ENCODE assay signal across 9 mouse cellular contexts in the genomic region with DNA sequence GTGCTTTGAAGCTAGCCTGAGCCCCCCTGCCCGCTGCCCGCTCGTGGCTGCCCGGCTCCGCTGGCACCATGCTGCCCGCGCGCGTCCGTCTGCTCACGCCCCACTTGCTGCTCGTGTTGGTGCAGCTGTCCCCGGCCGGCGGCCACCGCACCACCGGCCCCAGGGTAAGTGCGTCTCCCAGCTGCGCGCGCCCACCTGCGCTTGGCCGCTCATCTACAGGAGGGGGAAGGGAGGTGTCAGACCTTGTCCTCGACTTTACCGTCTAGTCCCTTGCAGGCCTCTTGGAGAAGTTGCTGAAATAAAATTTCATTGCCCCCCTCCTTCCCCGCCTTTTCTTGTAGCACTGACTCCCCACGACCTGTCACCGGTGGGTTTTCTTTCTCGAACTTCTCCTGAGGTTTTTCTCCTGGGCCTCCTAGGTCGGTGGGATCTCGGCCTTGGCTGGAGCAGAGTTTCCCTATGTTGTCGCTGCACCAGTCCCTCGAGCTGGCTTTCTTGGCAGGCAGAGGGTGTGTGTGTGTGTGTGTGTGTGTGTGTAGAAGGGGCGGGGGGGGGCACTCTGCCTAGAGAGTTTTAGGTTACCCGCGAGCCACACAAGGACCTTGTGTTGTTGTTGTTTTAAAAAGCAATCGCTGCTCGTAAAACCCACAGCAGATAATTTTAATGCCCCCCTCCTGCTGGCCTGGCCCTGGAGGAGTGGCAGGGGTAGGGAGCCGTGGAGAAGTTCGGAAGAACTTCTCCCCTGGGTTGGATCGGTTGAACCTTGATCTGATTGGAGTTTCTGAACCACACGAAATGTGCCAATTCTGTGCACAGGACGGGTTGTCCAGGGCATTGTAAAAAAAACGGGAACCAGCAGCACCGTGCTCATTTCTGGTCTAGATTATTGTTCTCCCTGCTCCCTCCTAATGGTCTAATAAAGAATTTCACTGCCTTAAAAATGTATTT. TPM values are rescaled to one million over a fixed set of nuclear protein-coding genes. Genes with fewer than 3 reads are reported as not detected.
DNase-seq lines count a peak whose midpoint lies in the region; ATAC-seq and TF ChIP-seq lines count a peak whose summit lies in the region.
"Had no signal": no experiment of that assay in that cellular context is flagged by ENCODE, and none has a peak within 500 bp of the region (broad histone marks: within the 10 kb centered on the region; RNA-seq: fewer than 3 reads in every experiment).

No protein-coding gene starts in this region.

- H3K36me3 ChIP-seq in heart, embryonic 11.5 days (ENCODE audit: control insufficient read depth, insufficient read depth, low read length), result no peaks in the 10 kb centered on the region
- peaks cover 45% of the 10 kb centered on the region for H3K36me3 ChIP-seq in E14TG2a.4 (ENCODE audit: insufficient read depth, low read length)
- H3K36me3 ChIP-seq in limb, embryonic 14.5 days (ENCODE audit: control insufficient read depth, insufficient read depth, low read length), result no peaks in the 10 kb centered on the region
- H3K36me3 ChIP-seq in stomach, embryonic 14.5 days (ENCODE audit: control insufficient read depth, insufficient read depth, low read length), result no peaks in the 10 kb centered on the region

- WGBS in heart, embryonic 11.5 days (ENCODE audit: insufficient replicate concordance), result 7% methylated on average over 45 of the region's 45 CpGs
- 1% methylated on average over 27 of the region's 45 CpGs for WGBS in limb, embryonic 14.5 days
- WGBS in stomach, embryonic 14.5 days, result 5% methylated on average over 45 of the region's 45 CpGs

- no peak for DNase-seq in heart, adult 9 months (ENCODE audit: low spot score in 2 of 2)
- DNase-seq in brain, embryonic 14.5 days (ENCODE audit: low read depth), result peak; percentile 44
- peak; percentile 14 for DNase-seq in limb, embryonic 14.5 days (ENCODE audit: low spot score)
- DNase-seq in layer of hippocampus, postnatal 25 days (ENCODE audit: extremely low spot score in 1 of 2, low spot score in 1 of 2), result no peak

- ATAC-seq in heart, embryonic 11.5 days (replicated peaks; ENCODE audit: insufficient number of reproducible peaks, low FRiP score, low TSS enrichment), result peak; percentile 42; the same call in 1 of the 2 replicates
- peak; percentile 71 for ATAC-seq in granulocyte monocyte progenitor cell, adult 5-6 weeks (replicated peaks; ENCODE audit: poor library complexity, severe bottlenecking)
- ATAC-seq in limb, embryonic 14.5 days (ENCODE audit: low FRiP score, low read depth), result peak; percentile 59
- peak; percentile 67 for ATAC-seq in stomach, embryonic 14.5 days (ENCODE audit: insufficient number of reproducible peaks, insufficient read depth, low FRiP score, low read depth)

- TF ChIP-seq POLR2A in brain, embryonic 14.5 days (IDR thresholded peaks at IDR 0.05; ENCODE audit: borderline replicate concordance, extremely low read depth, insufficient read depth, insufficient read length, poor library complexity, severe bottlenecking), result no peak
- no peak for TF ChIP-seq POLR2A in limb, embryonic 14.5 days (IDR thresholded peaks at IDR 0.05; ENCODE audit: borderline replicate concordance, extremely low read depth, insufficient read depth, insufficient read length)

- H3K4me2 ChIP-seq in heart, embryonic 11.5 days, result peak overlapping the region; percentile 90
- peak overlapping the region; percentile 97 for H3K4me2 ChIP-seq in limb, embryonic 14.5 days (replicated peaks; ENCODE audit: low read depth, low read length, severe bottlenecking)
- H3K4me2 ChIP-seq in stomach, embryonic 14.5 days (replicated peaks; ENCODE audit: low read depth, low read length), result peak overlapping the region; percentile 88

- 0 out of 2 replicates have a peak, but pooled peaks cover 2% of the 10 kb centered on the region for H3K4me1 ChIP-seq in heart, embryonic 11.5 days (ENCODE audit: control insufficient read depth, insufficient read depth, low read length)
- peaks cover 51% of the 10 kb centered on the region for H3K4me1 ChIP-seq in E14TG2a.4 (replicated peaks; ENCODE audit: low read depth, low read length)
- H3K4me1 ChIP-seq in limb, embryonic 14.5 days (ENCODE audit: control insufficient read depth, insufficient read depth, low read length), result peaks cover 17% of the 10 kb centered on the region
- H3K4me1 ChIP-seq in stomach, embryonic 14.5 days (ENCODE audit: control insufficient read depth, insufficient read depth, low read length), result 0 out of 2 replicates have a peak, but pooled peaks cover 4% of the 10 kb centered on the region

- TF ChIP-seq CTCF in E14TG2a.4 (conservative IDR thresholded peaks at IDR 0.05; ENCODE audit: low read length), result no peak
- TF ChIP-seq CTCF in brain, embryonic 14.5 days (IDR thresholded peaks at IDR 0.05; ENCODE audit: borderline replicate concordance, extremely low read depth, insufficient read depth, insufficient read length), result no peak

- H3K27me3 ChIP-seq in heart, embryonic 11.5 days (ENCODE audit: control insufficient read depth, insufficient read depth, low read length), result peaks cover 32% of the 10 kb centered on the region
- peaks cover 13% of the 10 kb centered on the region for H3K27me3 ChIP-seq in E14TG2a.4 (ENCODE audit: insufficient read depth, low read length)
- H3K27me3 ChIP-seq in limb, embryonic 14.5 days (ENCODE audit: control insufficient read depth, insufficient read depth, low read length), result peaks cover 13% of the 10 kb centered on the region
- 0 out of 2 replicates have a peak, but pooled peaks cover 4% of the 10 kb centered on the region for H3K27me3 ChIP-seq in stomach, embryonic 14.5 days (ENCODE audit: control insufficient read depth, insufficient read depth, low read length)

- H3K9me3 ChIP-seq in heart, embryonic 11.5 days (replicated peaks; ENCODE audit: control insufficient read depth, low read length), result no peaks in the 10 kb centered on the region
- no peaks in the 10 kb centered on the region for H3K9me3 ChIP-seq in E14TG2a.4 (ENCODE audit: low read length)
- no peaks in the 10 kb centered on the region for H3K9me3 ChIP-seq in limb, embryonic 14.5 days (ENCODE audit: control insufficient read depth, low read length)
- no peaks in the 10 kb centered on the region for H3K9me3 ChIP-seq in stomach, embryonic 14.5 days (ENCODE audit: control insufficient read depth, low read depth, low read length)

- H3K4me3 ChIP-seq in heart, embryonic 11.5 days (ENCODE audit: low read depth, low read length), result peak overlapping the region; percentile 65
- peak overlapping the region; percentile 89 for H3K4me3 ChIP-seq in E14TG2a.4 (replicated peaks; ENCODE audit: low read length)
- H3K4me3 ChIP-seq in limb, embryonic 14.5 days (replicated peaks; ENCODE audit: low read length), result peak overlapping the region; percentile 55
- H3K4me3 ChIP-seq in stomach, embryonic 14.5 days (ENCODE audit: low read depth, low read length), result peak overlapping the region; percentile 61

- H3K27ac ChIP-seq in heart, embryonic 11.5 days (ENCODE audit: low read depth, low read length), result no peak overlapping the region
- H3K27ac ChIP-seq in limb, embryonic 14.5 days (replicated peaks; ENCODE audit: low read depth, low read length), result 0 out of 2 replicates have a peak overlapping the region, but pooled peaks have one; percentile 33
- H3K27ac ChIP-seq in stomach, embryonic 14.5 days (ENCODE audit: low read length), result no peak overlapping the region

- peak overlapping the region; percentile 62 for H3K9ac ChIP-seq in heart, embryonic 11.5 days (ENCODE audit: low read depth, low read length)
- peak overlapping the region; percentile 53 for H3K9ac ChIP-seq in limb, embryonic 14.5 days (ENCODE audit: low read depth, low read length, severe bottlenecking)
- H3K9ac ChIP-seq in stomach, embryonic 14.5 days (replicated peaks; ENCODE audit: low read depth, low read length), result no peak overlapping the region

RNA-seq across cellular contexts. Expression of a gene that starts 0.7 kb away (rescaled TPM):
- 1.5 and 2.9 TPM in 2 replicates for polyA plus RNA-seq in heart, embryonic 11.5 days (2014; fragmentation: Nextera tagmentation; extraction: Ambion mirVana)
- polyA plus RNA-seq in brain, embryonic 14.5 days (2012; rRNA removed), result 22.4 and 40.0 TPM in 2 replicates
- total RNA-seq in granulocyte monocyte progenitor cell, adult 5-6 weeks (2014; fragmentation: Nextera tagmentation), result 0.64 TPM in 1 of 2 replicates, not detected in the other
- 0.31 and 1.2 TPM in 2 replicates for total RNA-seq in granulocyte monocyte progenitor cell, adult 5-6 weeks (2017)
- polyA plus RNA-seq in limb, embryonic 14.5 days (2012; rRNA removed), result 16.3 and 17.5 TPM in 2 replicates
- polyA plus RNA-seq in limb, embryonic 14.5 days (2014; fragmentation: Nextera tagmentation; extraction: Ambion mirVana), result 8.1 and 8.5 TPM in 2 replicates
- 4.7 and 5.3 TPM in 2 replicates for polyA plus RNA-seq in stomach, embryonic 14.5 days (2014; fragmentation: Nextera tagmentation; extraction: Ambion mirVana)
- 1 to 10 TPM; 5.9 to 7.6 TPM for total RNA-seq in layer of hippocampus, postnatal 25 days (2021)

RNA-seq across cellular contexts. Expression of a gene that starts 58.8 kb away (rescaled TPM):
- polyA plus RNA-seq in heart, embryonic 11.5 days (2014; fragmentation: Nextera tagmentation; extraction: Ambion mirVana), result 0.18 and 0.87 TPM in 2 replicates
- polyA plus RNA-seq in brain, embryonic 14.5 days (2012; rRNA removed), result not detected in 2 replicates
- total RNA-seq in granulocyte monocyte progenitor cell, adult 5-6 weeks (2014; fragmentation: Nextera tagmentation), result not detected in 2 replicates
- not detected in 2 replicates for total RNA-seq in granulocyte monocyte progenitor cell, adult 5-6 weeks (2017)
- not detected in 2 replicates for polyA plus RNA-seq in limb, embryonic 14.5 days (2012; rRNA removed)
- 0.45 and 0.98 TPM in 2 replicates for polyA plus RNA-seq in limb, embryonic 14.5 days (2014; fragmentation: Nextera tagmentation; extraction: Ambion mirVana)
- 1.1 and 1.3 TPM in 2 replicates for polyA plus RNA-seq in stomach, embryonic 14.5 days (2014; fragmentation: Nextera tagmentation; extraction: Ambion mirVana)
- total RNA-seq in layer of hippocampus, postnatal 25 days (2021), result not detected
- total RNA-seq: heart, postnatal 36 days had no signal

Comparison
In these comparisons a context has a peak if more than half of its experiments do, and no peak if none do; other contexts are left out.
1. DNase-seq: peak in brain, embryonic 14.5 days (single experiment) and limb, embryonic 14.5 days (single experiment); none in heart, adult 9 months (0 of 2) and layer of hippocampus, postnatal 25 days (0 of 2).
2. Peak in every context shown above with its lines, with median percentiles within 50 percentile points of each other: ATAC-seq, H3K4me2 ChIP-seq and H3K4me3 ChIP-seq.